In the genomic region with DNA sequence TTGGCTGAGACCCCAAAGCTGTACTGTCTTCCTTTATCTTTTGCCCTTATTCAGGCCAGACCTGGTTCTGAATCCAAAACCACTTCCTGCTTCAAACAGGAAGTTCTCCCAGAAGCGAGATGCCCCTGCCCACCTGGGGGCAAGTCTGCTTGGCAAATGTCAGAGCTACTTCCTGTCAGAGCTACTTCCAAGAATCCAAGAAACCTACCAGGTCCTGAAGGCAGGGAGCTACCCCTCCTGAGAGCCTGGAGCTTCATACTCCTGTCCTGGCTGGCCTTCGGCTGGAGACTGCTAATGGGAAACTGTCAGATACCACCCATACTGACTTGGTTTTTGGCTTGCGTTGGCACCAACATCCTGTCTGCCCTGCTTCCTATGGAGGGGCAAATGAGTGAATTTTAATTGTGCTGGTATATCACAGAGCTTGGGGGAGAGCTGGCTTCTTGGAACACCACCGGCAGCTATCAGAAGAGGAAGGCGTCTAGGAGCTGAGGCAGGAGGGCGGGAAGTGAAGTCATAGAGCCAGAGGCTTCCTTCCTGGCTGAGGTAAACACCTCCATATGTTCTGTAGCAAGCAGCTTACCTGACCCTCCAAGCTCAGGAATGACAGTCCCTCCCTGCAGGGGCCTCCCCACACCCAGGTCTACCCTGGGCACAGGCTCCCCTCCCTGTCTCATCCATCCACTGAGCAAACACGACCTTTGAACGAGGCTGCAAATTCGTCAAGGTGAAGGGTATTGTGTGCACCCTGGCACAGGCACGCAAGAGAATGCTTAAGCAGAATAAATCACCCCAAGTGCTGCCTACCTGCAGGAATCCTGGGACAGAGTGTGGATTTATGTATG, we compare ENCODE assay signal across 8 mouse cellular contexts. TPM values are rescaled to one million over a fixed set of nuclear protein-coding genes. Genes with fewer than 3 reads are reported as not detected.
DNase-seq lines count a peak whose midpoint lies in the region; ATAC-seq lines count a peak whose summit lies in the region.
"Had no signal": no experiment of that assay in that cellular context is flagged by ENCODE, and none has a peak within 500 bp of the region (broad histone marks: within the 10 kb centered on the region; RNA-seq: fewer than 3 reads in every experiment).

No protein-coding gene starts in this region.

- H3K9me3 ChIP-seq in intestine, embryonic 14.5 days (ENCODE audit: control insufficient read depth, low read length) = no peaks in the 10 kb centered on the region
- H3K9me3 ChIP-seq in limb, embryonic 10.5 days (replicated peaks) = no peaks in the 10 kb centered on the region
- no peaks in the 10 kb centered on the region; the same call in 1 of the 2 replicates for H3K9me3 ChIP-seq in hindbrain, embryonic 13.5 days
- no peaks in the 10 kb centered on the region for H3K9me3 ChIP-seq in hindbrain, embryonic 14.5 days (ENCODE audit: control insufficient read depth, low read length)

- H3K4me3 ChIP-seq in intestine, embryonic 14.5 days (ENCODE audit: low read depth, low read length) = no peak overlapping the region
- no peak overlapping the region for H3K4me3 ChIP-seq in limb, embryonic 10.5 days
- H3K4me3 ChIP-seq in hindbrain, embryonic 13.5 days = no peak overlapping the region
- H3K4me3 ChIP-seq in hindbrain, embryonic 14.5 days (replicated peaks; ENCODE audit: low read length) = no peak overlapping the region
- H3K4me3 ChIP-seq: megakaryocyte, embryonic 14.5 days had no signal

- H3K4me2 ChIP-seq in intestine, embryonic 14.5 days (ENCODE audit: low read length) = no peak overlapping the region
- no peak overlapping the region for H3K4me2 ChIP-seq in hindbrain, embryonic 13.5 days
- H3K4me2 ChIP-seq in hindbrain, embryonic 14.5 days (replicated peaks) = no peak overlapping the region

- no peak overlapping the region for H3K9ac ChIP-seq in intestine, embryonic 14.5 days (ENCODE audit: low read length)
- H3K9ac ChIP-seq in hindbrain, embryonic 13.5 days = no peak overlapping the region
- no peak overlapping the region for H3K9ac ChIP-seq in hindbrain, embryonic 14.5 days

- H3K4me1 ChIP-seq in intestine, embryonic 14.5 days (replicated peaks; ENCODE audit: control insufficient read depth, insufficient read depth, low read length) = peaks cover 34% of the 10 kb centered on the region
- peaks cover 25% of the 10 kb centered on the region for H3K4me1 ChIP-seq in limb, embryonic 10.5 days
- H3K4me1 ChIP-seq in hindbrain, embryonic 13.5 days (replicated peaks) = peaks cover 11% of the 10 kb centered on the region
- H3K4me1 ChIP-seq in hindbrain, embryonic 14.5 days (replicated peaks; ENCODE audit: control insufficient read depth, insufficient read depth, low read length) = 0 out of 2 replicates have a peak, but pooled peaks cover 5% of the 10 kb centered on the region

- DNase-seq in kidney, adult 18-20 months = peak; percentile 28
- no peak for DNase-seq in kidney, postnatal 10 days
- peak; percentile 63 for DNase-seq in intestine, embryonic 14.5 days (ENCODE audit: low spot score)
- DNase-seq in limb, embryonic 10.5 days (ENCODE audit: low spot score) = no peak
- DNase-seq in thymus, postnatal 25 days = peak; percentile 74
- DNase-seq in hindbrain, embryonic 14.5 days (ENCODE audit: low spot score) = no peak

- peak; percentile 72 for ATAC-seq in intestine, embryonic 14.5 days (replicated peaks; ENCODE audit: low FRiP score, low TSS enrichment, low read depth)
- no peak for ATAC-seq in hindbrain, embryonic 13.5 days (ENCODE audit: low FRiP score)
- ATAC-seq in hindbrain, embryonic 14.5 days (ENCODE audit: low FRiP score) = no peak

- no peaks in the 10 kb centered on the region for H3K36me3 ChIP-seq in intestine, embryonic 14.5 days (ENCODE audit: control insufficient read depth, insufficient read depth, low read length)
- H3K36me3 ChIP-seq in limb, embryonic 10.5 days = no peaks in the 10 kb centered on the region
- no peaks in the 10 kb centered on the region for H3K36me3 ChIP-seq in hindbrain, embryonic 13.5 days
- H3K36me3 ChIP-seq in hindbrain, embryonic 14.5 days (replicated peaks; ENCODE audit: control insufficient read depth, insufficient read depth) = no peaks in the 10 kb centered on the region

- H3K27me3 ChIP-seq in intestine, embryonic 14.5 days (replicated peaks; ENCODE audit: control insufficient read depth, insufficient read depth, low read length) = no peaks in the 10 kb centered on the region
- H3K27me3 ChIP-seq in limb, embryonic 10.5 days (ENCODE audit: low read depth, poor library complexity, severe bottlenecking) = no peaks in the 10 kb centered on the region
- 0 out of 2 replicates have a peak, but pooled peaks cover 14% of the 10 kb centered on the region for H3K27me3 ChIP-seq in hindbrain, embryonic 13.5 days
- no peaks in the 10 kb centered on the region for H3K27me3 ChIP-seq in hindbrain, embryonic 14.5 days (ENCODE audit: control insufficient read depth, insufficient read depth, low read length)

- WGBS in intestine, embryonic 14.5 days = 41% methylated on average over 10 of the region's 10 CpGs
- 70% methylated on average over 10 of the region's 10 CpGs for WGBS in limb, embryonic 10.5 days
- 73% methylated on average over 10 of the region's 10 CpGs for WGBS in hindbrain, embryonic 13.5 days
- WGBS in hindbrain, embryonic 14.5 days = 72% methylated on average over 10 of the region's 10 CpGs

- H3K27ac ChIP-seq in intestine, embryonic 14.5 days (ENCODE audit: low read depth) = peak overlapping the region; percentile 69
- H3K27ac ChIP-seq in limb, embryonic 10.5 days = peak overlapping the region; percentile 50; the same call in 1 of the 2 replicates
- H3K27ac ChIP-seq in hindbrain, embryonic 13.5 days = no peak overlapping the region
- no peak overlapping the region for H3K27ac ChIP-seq in hindbrain, embryonic 14.5 days

RNA-seq across cellular contexts. Expression of a gene that starts 17.1 kb away (rescaled TPM):
- polyA plus RNA-seq in intestine, embryonic 14.5 days (2014; fragmentation: Nextera tagmentation; extraction: Ambion mirVana) = 16.6 and 18.2 TPM in 2 replicates
- polyA plus RNA-seq in limb, embryonic 10.5 days (2016; fragmentation: Nextera tagmentation; extraction: Ambion mirVana) = 0.96 and 1.2 TPM in 2 replicates
- polyA plus RNA-seq in hindbrain, embryonic 13.5 days (2015; fragmentation: Nextera tagmentation; extraction: Ambion mirVana) = 1.5 and 1.9 TPM in 2 replicates
- polyA plus RNA-seq in hindbrain, embryonic 14.5 days (2014; fragmentation: Nextera tagmentation; extraction: Ambion mirVana) = 3.8 and 4.0 TPM in 2 replicates

RNA-seq across cellular contexts. Expression of a gene that starts 49.7 kb away (rescaled TPM):
- 22.9 and 27.4 TPM in 2 replicates for polyA plus RNA-seq in intestine, embryonic 14.5 days (2014; fragmentation: Nextera tagmentation; extraction: Ambion mirVana)
- 4.9 and 6.3 TPM in 2 replicates for polyA plus RNA-seq in limb, embryonic 10.5 days (2016; fragmentation: Nextera tagmentation; extraction: Ambion mirVana)
- polyA plus RNA-seq in hindbrain, embryonic 13.5 days (2015; fragmentation: Nextera tagmentation; extraction: Ambion mirVana) = 25.6 and 33.4 TPM in 2 replicates
- 28.3 and 32.0 TPM in 2 replicates for polyA plus RNA-seq in hindbrain, embryonic 14.5 days (2014; fragmentation: Nextera tagmentation; extraction: Ambion mirVana)

Comparison
In these comparisons a context has a peak if more than half of its experiments do, and no peak if none do; other contexts are left out.
1. DNase-seq: peak in kidney, adult 18-20 months (single experiment), intestine, embryonic 14.5 days (single experiment) and thymus, postnatal 25 days (single experiment); none in kidney, postnatal 10 days (single experiment), limb, embryonic 10.5 days (single experiment) and hindbrain, embryonic 14.5 days (single experiment).
2. H3K27ac ChIP-seq: peak in intestine, embryonic 14.5 days (single experiment) and limb, embryonic 10.5 days (single experiment); none in hindbrain, embryonic 13.5 days (single experiment) and hindbrain, embryonic 14.5 days (single experiment).